Comparison of ENCODE assay signal across 14 mouse cellular contexts in the genomic region with DNA sequence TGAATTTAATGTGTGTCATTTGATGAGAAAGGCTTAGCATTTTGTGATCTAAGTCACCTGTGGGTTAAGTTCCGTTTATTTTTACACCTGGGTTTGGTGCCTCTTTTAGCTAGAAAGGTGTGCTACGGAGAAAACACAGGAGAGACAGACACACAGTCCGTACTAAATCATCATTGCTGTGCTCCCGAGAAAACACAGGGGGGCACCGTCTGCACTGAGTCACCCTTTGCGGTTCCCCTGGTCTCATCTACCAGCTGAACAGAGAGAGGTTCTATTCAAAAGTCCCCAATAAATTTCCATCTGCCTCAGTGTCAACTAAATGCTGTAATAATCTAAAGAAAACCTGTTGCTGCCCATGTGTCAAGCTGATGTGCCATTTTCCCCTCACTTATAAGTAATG. TPM values are rescaled to one million over a fixed set of nuclear protein-coding genes. Genes with fewer than 3 reads are reported as not detected.
DNase-seq lines count a peak whose midpoint lies in the region; ATAC-seq and TF ChIP-seq lines count a peak whose summit lies in the region.
"Had no signal": no experiment of that assay in that cellular context is flagged by ENCODE, and none has a peak within 500 bp of the region (broad histone marks: within the 10 kb centered on the region; RNA-seq: fewer than 3 reads in every experiment).

No protein-coding gene starts in this region.

- in situ Hi-C loops in ES-E14 (cut with MboI; ENCODE audit: low sequenced_read_pairs in 2 of 2, unreplicated experiment in 2 of 2), result loop anchor here in 1 of 2 experiments (25.0 kb wide), 1 partner anchor 731 kb away; no protein-coding TSS in a partner anchor

- DNase-seq in intestine, embryonic 14.5 days (ENCODE audit: low spot score), result peak; percentile 20
- no peak for DNase-seq in lung, embryonic 14.5 days
- no peak for DNase-seq in lung, postnatal 14 days
- no peak for DNase-seq in ES-E14 (ENCODE audit: low read depth, low spot score)
- DNase-seq in embryonic facial prominence, embryonic 10.5 days (ENCODE audit: low spot score), result peak; percentile 9
- no peak for DNase-seq in left cerebral cortex, postnatal 4 days
- DNase-seq: cerebellum, adult 9-10 months; gastrocnemius, postnatal 10 days; midbrain, embryonic 14.5 days; right cerebral cortex, postnatal 4 days had no signal

- H3K36me3 ChIP-seq in intestine, embryonic 14.5 days (ENCODE audit: control insufficient read depth, insufficient read depth, low read length), result no peaks in the 10 kb centered on the region
- H3K36me3 ChIP-seq in intestine, embryonic 15.5 days, result no peaks in the 10 kb centered on the region
- no peaks in the 10 kb centered on the region for H3K36me3 ChIP-seq in lung, embryonic 14.5 days (ENCODE audit: insufficient read depth)
- no peaks in the 10 kb centered on the region for H3K36me3 ChIP-seq in ES-E14 (ENCODE audit: control insufficient read depth, insufficient read depth, low read length, poor library complexity, severe bottlenecking)
- H3K36me3 ChIP-seq in embryonic facial prominence, embryonic 10.5 days (replicated peaks), result no peaks in the 10 kb centered on the region
- H3K36me3 ChIP-seq: embryonic facial prominence, embryonic 12.5 days; forebrain, embryonic 12.5 days; stomach, embryonic 15.5 days had no signal

- no peaks in the 10 kb centered on the region for H3K9me3 ChIP-seq in intestine, embryonic 14.5 days (ENCODE audit: control insufficient read depth, low read length)
- no peaks in the 10 kb centered on the region for H3K9me3 ChIP-seq in intestine, embryonic 15.5 days
- no peaks in the 10 kb centered on the region for H3K9me3 ChIP-seq in lung, embryonic 14.5 days (ENCODE audit: low read depth, low read length)
- H3K9me3 ChIP-seq in ES-E14 (ENCODE audit: control insufficient read depth, insufficient read depth, low read depth, low read length), result no peaks in the 10 kb centered on the region
- no peaks in the 10 kb centered on the region for H3K9me3 ChIP-seq in embryonic facial prominence, embryonic 10.5 days
- H3K9me3 ChIP-seq: embryonic facial prominence, embryonic 12.5 days; forebrain, embryonic 12.5 days; stomach, embryonic 15.5 days had no signal

- no peak for ATAC-seq in intestine, embryonic 14.5 days (replicated peaks; ENCODE audit: low FRiP score, low TSS enrichment, low read depth)
- ATAC-seq in intestine, embryonic 15.5 days, result no peak
- ATAC-seq in lung, embryonic 14.5 days (ENCODE audit: insufficient read depth), result no peak

- no peaks in the 10 kb centered on the region for H3K27me3 ChIP-seq in intestine, embryonic 14.5 days (replicated peaks; ENCODE audit: control insufficient read depth, insufficient read depth, low read length)
- no peaks in the 10 kb centered on the region for H3K27me3 ChIP-seq in intestine, embryonic 15.5 days (replicated peaks)
- no peaks in the 10 kb centered on the region for H3K27me3 ChIP-seq in lung, embryonic 14.5 days (ENCODE audit: insufficient read depth, low read length)
- H3K27me3 ChIP-seq in embryonic facial prominence, embryonic 10.5 days (replicated peaks; ENCODE audit: low read depth, poor library complexity, severe bottlenecking), result no peaks in the 10 kb centered on the region
- H3K27me3 ChIP-seq: embryonic facial prominence, embryonic 12.5 days; stomach, embryonic 15.5 days had no signal

- no peak overlapping the region for H3K27ac ChIP-seq in intestine, embryonic 14.5 days (ENCODE audit: low read depth)
- H3K27ac ChIP-seq in intestine, embryonic 15.5 days, result no peak overlapping the region
- H3K27ac ChIP-seq in lung, embryonic 14.5 days (ENCODE audit: low read depth), result no peak overlapping the region; the same call in 1 of the 2 replicates
- H3K27ac ChIP-seq in ES-E14 (ENCODE audit: insufficient read depth, low read depth, low read length, poor library complexity, severe bottlenecking), result no peak overlapping the region
- no peak overlapping the region for H3K27ac ChIP-seq in embryonic facial prominence, embryonic 10.5 days (replicated peaks)
- H3K27ac ChIP-seq: embryonic facial prominence, embryonic 12.5 days; forebrain, embryonic 12.5 days; stomach, embryonic 15.5 days had no signal

- 49% methylated on average over 6 of the region's 6 CpGs for WGBS in intestine, embryonic 14.5 days
- 57% methylated on average over 6 of the region's 6 CpGs for WGBS in intestine, embryonic 15.5 days
- 43% methylated on average over 6 of the region's 6 CpGs for WGBS in lung, embryonic 14.5 days
- 55% methylated on average over 6 of the region's 6 CpGs for WGBS in embryonic facial prominence, embryonic 10.5 days

- TF ChIP-seq CTCF in lung, embryonic 14.5 days (IDR thresholded peaks at IDR 0.05; ENCODE audit: low read depth), result peak; percentile 32; the same call in 1 of the 2 replicates

- H3K9ac ChIP-seq in intestine, embryonic 14.5 days (ENCODE audit: low read length), result no peak overlapping the region
- no peak overlapping the region for H3K9ac ChIP-seq in intestine, embryonic 15.5 days
- H3K9ac ChIP-seq in lung, embryonic 14.5 days, result no peak overlapping the region
- no peak overlapping the region for H3K9ac ChIP-seq in ES-E14 (ENCODE audit: insufficient read depth, low read depth, low read length, poor library complexity, severe bottlenecking)
- H3K9ac ChIP-seq: embryonic facial prominence, embryonic 12.5 days; forebrain, embryonic 12.5 days; stomach, embryonic 15.5 days had no signal

- intact Hi-C loops in left cerebral cortex, postnatal 4 days (cut with DNase I), result no loop called here

- no peak overlapping the region for H3K4me3 ChIP-seq in intestine, embryonic 14.5 days (ENCODE audit: low read depth, low read length)
- no peak overlapping the region for H3K4me3 ChIP-seq in intestine, embryonic 15.5 days (replicated peaks)
- no peak overlapping the region for H3K4me3 ChIP-seq in lung, embryonic 14.5 days (ENCODE audit: low read depth, low read length)
- no peak overlapping the region for H3K4me3 ChIP-seq in ES-E14 (ENCODE audit: insufficient read depth in 1 of 2, low read depth in 1 of 2, low read length in 2 of 2, poor library complexity in 1 of 2, severe bottlenecking in 1 of 2)
- H3K4me3 ChIP-seq in embryonic facial prominence, embryonic 10.5 days, result no peak overlapping the region
- H3K4me3 ChIP-seq: embryonic facial prominence, embryonic 12.5 days; forebrain, embryonic 12.5 days; stomach, embryonic 15.5 days had no signal

- peaks cover 11% of the 10 kb centered on the region for H3K4me1 ChIP-seq in intestine, embryonic 14.5 days (replicated peaks; ENCODE audit: control insufficient read depth, insufficient read depth, low read length)
- 0 out of 2 replicates have a peak, but pooled peaks cover 2% of the 10 kb centered on the region for H3K4me1 ChIP-seq in intestine, embryonic 15.5 days (replicated peaks)
- peaks cover 12% of the 10 kb centered on the region for H3K4me1 ChIP-seq in lung, embryonic 14.5 days (ENCODE audit: insufficient read depth)
- H3K4me1 ChIP-seq in ES-E14 (ENCODE audit: control insufficient read depth in 2 of 2, insufficient read depth in 2 of 2, low read length in 2 of 2, poor library complexity in 1 of 2), result peaks cover 0 to 2% of the 10 kb centered on the region in 2 experiments; a peak in 2 of 4 replicates
- H3K4me1 ChIP-seq in embryonic facial prominence, embryonic 10.5 days, result peaks cover 19% of the 10 kb centered on the region

- no peak overlapping the region for H3K4me2 ChIP-seq in intestine, embryonic 14.5 days (ENCODE audit: low read length)
- H3K4me2 ChIP-seq in intestine, embryonic 15.5 days (replicated peaks), result no peak overlapping the region
- H3K4me2 ChIP-seq in lung, embryonic 14.5 days, result no peak overlapping the region
- H3K4me2 ChIP-seq: embryonic facial prominence, embryonic 12.5 days; forebrain, embryonic 12.5 days; stomach, embryonic 15.5 days had no signal

TF ChIP-seq in ES-E14, 5 proteins besides CTCF, POLR2A, EP300 and RAD21:
- TF ChIP-seq CHD2 (IDR thresholded peaks at IDR 0.05; ENCODE audit: low read depth, low read length) (no peak), ZC3H11A (IDR thresholded peaks at IDR 0.05; ENCODE audit: borderline replicate concordance, low read depth, low read length) (peak; percentile 35; the same call in 1 of the 2 replicates)

RNA-seq across cellular contexts. Expression of a gene that starts 8.5 kb away (rescaled TPM):
- 9.6 and 9.7 TPM in 2 replicates for polyA plus RNA-seq in intestine, embryonic 14.5 days (2014; fragmentation: Nextera tagmentation; extraction: Ambion mirVana)
- polyA plus RNA-seq in intestine, embryonic 15.5 days (2015; fragmentation: Nextera tagmentation; extraction: Ambion mirVana), result 8.8 and 9.0 TPM in 2 replicates
- polyA plus RNA-seq in lung, embryonic 14.5 days (2014; fragmentation: Nextera tagmentation; extraction: Ambion mirVana), result 5.5 and 6.2 TPM in 2 replicates
- total RNA-seq in ES-E14 (2012; rRNA removed), result 0.04 and 0.26 TPM in 2 replicates
- polyA plus RNA-seq in embryonic facial prominence, embryonic 10.5 days (2016; fragmentation: Nextera tagmentation; extraction: Ambion mirVana), result 0.67 and 1.4 TPM in 2 replicates
- not detected for total RNA-seq in left cerebral cortex, postnatal 4 days (2021)
- polyA plus RNA-seq: midbrain, embryonic 14.5 days had no signal

Comparison
In these comparisons a context has a peak if more than half of its experiments do, and no peak if none do; other contexts are left out.
1. DNase-seq: peak in intestine, embryonic 14.5 days (single experiment) and embryonic facial prominence, embryonic 10.5 days (single experiment); none in lung, embryonic 14.5 days (single experiment), lung, postnatal 14 days (single experiment), ES-E14 (single experiment) and left cerebral cortex, postnatal 4 days (single experiment).